Mouse (Mus musculus): ENCODE results near the gene Plod1. TPM values are rescaled to one million over a fixed set of nuclear protein-coding genes. Genes with fewer than 3 reads are reported as not detected.

Gene Plod1
- 5.6 and 10.2 TPM in 2 replicates for polyA plus RNA-seq (2011; ENCODE audit: insufficient read depth, insufficient read length, low replicate concordance, missing spikeins)

DNA sequence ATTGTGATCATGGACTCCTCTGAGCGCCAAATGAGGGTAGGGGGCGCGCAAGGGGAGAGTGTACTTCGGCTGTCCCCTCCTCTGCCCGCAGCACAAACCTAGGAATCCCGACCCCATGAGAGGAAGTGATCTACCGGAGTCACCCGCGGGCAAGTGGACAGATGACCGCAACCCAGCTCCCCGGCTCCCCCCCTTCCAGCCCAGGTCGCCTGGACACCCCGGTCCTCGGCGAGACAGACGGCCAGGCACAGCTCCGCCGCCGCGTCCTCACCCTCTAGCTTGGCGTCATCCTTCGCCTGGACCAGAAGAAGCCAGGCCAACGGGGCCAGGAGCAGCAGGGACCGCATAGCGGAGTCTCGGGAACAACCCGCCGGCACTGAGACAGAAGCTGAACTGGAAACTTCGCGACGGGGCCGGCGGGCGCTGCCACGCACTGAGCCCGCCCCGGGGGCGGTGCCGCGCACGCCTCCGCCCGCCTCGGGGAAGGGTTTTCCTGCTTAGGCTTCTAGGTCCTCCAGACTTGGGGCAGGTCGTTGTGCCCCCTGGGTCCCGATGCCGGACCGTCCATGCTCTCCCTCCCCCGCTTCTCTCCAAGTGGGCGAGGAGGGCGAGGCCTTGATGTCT is at the start of gene Plod1:
TSS of gene Plod1 (minus strand) at position 437 of the 624 bp plus-strand sequence.
- Histone ChIP-seq H3K4me3 (replicated peaks; ENCODE audit: control insufficient read depth, low read depth, low read length) (peak within 1 kb of the TSS; percentile 86), H3K4me1 (ENCODE audit: control insufficient read depth, insufficient read depth, low read length) (no peaks in the 10 kb centered on the region; the same call in 1 of the 2 replicates), H3K27ac (ENCODE audit: control insufficient read depth, insufficient read depth, low read depth, low read length, poor library complexity) (peak within 1 kb of the TSS; percentile 69)
- under 1% methylated on average over 51 of the region's 51 CpGs for whole genome bisulfite sequencing
- TF ChIP-seq CTCF (IDR thresholded peaks at IDR 0.05; ENCODE audit: control insufficient read depth, insufficient read depth, low read length) (no peak), POLR2A (IDR thresholded peaks at IDR 0.05; ENCODE audit: borderline replicate concordance, control insufficient read depth, low read depth, low read length) (peak; percentile 67; the same call in 1 of the 2 replicates)

DNA sequence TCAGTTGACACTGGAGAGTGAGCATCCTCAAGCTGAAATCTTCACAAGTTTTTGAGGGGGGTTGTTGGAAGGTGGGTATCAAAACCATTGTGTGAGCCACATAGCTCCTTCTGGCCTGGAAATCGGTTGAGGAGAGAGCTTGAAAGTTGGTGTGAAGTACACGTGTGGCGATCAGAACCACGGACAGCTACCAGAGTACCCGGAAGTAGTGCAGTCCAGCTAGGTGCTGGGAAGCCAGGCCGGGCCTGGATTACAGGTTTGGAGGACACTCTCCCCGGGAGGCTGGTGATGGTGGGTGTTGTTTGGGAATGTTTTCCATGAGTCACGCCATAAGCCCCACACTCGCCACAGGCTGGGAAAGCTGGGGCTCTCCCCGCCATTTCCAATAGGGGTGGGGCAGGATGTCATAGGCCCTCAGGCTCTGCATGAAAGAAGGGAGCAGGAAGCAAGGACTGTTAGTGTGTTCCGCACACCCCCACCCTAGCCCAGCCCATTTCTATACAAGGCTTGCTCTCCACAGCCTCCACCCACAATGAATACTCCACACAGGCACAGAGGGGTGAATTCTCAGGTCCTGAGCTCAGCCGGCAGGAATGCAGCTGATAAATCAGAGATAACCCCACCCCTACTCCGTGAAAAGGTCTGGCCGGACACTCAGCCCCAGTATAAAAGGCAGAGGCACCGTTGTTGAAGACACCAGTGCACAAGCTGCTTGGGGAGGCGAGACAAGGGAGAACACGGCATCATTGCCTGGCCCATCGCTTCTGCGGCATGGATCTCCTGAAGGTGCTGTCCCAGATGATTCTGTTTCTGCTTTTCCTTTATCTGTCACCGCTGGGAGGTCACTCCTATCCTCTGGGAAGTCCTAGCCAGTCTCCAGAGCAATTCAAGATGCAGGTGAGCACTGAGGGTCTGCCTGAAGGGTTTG is 48.9 kb upstream of the Plod1 start, which contains the start of gene Nppb:
TSS of gene Nppb (plus strand) at position 584 of the 928 bp plus-strand sequence.
- Histone ChIP-seq H3K4me3 (replicated peaks; ENCODE audit: control insufficient read depth, low read depth, low read length) (no peak within 1 kb of the TSS), H3K27ac (ENCODE audit: control insufficient read depth, insufficient read depth, low read depth, low read length, poor library complexity) (no peak within 1 kb of the TSS), H3K4me1 (ENCODE audit: control insufficient read depth, insufficient read depth, low read length) (no peaks in the 10 kb centered on the region)
- 29% methylated on average over 20 of the region's 20 CpGs for WGBS
- TF ChIP-seq POLR2A (IDR thresholded peaks at IDR 0.05; ENCODE audit: borderline replicate concordance, control insufficient read depth, low read depth, low read length) (no peak), CTCF (IDR thresholded peaks at IDR 0.05; ENCODE audit: control insufficient read depth, insufficient read depth, low read length) (no peak)

DNA sequence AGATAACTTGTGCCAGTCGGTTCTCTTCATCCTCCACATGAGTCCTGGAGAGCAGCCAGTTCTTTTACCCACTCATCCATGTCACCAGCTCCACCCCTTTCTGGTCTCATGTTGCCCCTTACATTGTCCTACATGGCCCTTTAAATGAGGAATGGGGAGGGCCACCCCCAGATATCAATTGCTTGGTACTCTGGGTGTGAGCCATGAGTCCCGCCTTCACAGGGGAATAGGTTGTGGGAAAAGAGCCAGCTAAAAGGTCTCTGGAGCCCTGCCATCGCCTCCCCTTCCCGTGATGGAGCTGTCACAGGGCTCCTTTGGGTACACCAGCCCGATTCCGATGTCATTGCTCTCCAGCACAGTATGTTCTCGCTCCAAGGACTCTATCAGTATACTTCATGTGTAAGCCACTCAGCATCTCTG is 42.9 kb upstream of the Plod1 start:
- WGBS: 71% methylated on average over 7 of the region's 7 CpGs
- Histone ChIP-seq H3K27ac (ENCODE audit: control insufficient read depth, insufficient read depth, low read depth, low read length, poor library complexity) (no peak overlapping the region), H3K4me3 (replicated peaks; ENCODE audit: control insufficient read depth, low read depth, low read length) (no peak overlapping the region), H3K4me1 (ENCODE audit: control insufficient read depth, insufficient read depth, low read length) (no peaks in the 10 kb centered on the region)
- no peak for TF ChIP-seq CTCF (IDR thresholded peaks at IDR 0.05; ENCODE audit: control insufficient read depth, insufficient read depth, low read length)
- no peak for TF ChIP-seq POLR2A (IDR thresholded peaks at IDR 0.05; ENCODE audit: borderline replicate concordance, control insufficient read depth, low read depth, low read length)

DNA sequence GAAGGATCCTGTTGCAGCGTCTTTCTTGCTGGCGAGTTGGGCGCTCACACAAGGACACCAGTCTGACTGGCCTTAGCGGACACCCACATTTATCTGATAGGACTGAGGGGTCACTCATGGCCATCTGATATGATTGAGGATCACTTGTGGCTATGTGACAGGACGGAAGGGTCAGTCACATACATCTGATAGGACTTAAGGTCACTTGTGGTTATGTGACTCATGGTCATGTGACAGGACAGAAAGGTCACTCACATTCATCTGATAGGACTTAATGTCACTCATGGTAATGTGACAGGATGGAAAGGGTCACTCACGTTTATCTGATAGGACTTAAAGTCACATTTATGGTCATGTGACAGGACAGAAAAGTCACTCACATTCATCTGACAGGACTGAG is 41.8 kb upstream of the Plod1 start:
- Histone ChIP-seq H3K27ac (ENCODE audit: control insufficient read depth, insufficient read depth, low read depth, low read length, poor library complexity) (no peak overlapping the region), H3K4me1 (ENCODE audit: control insufficient read depth, insufficient read depth, low read length) (no peaks in the 10 kb centered on the region), H3K4me3 (replicated peaks; ENCODE audit: control insufficient read depth, low read depth, low read length) (no peak overlapping the region)
- no peak for TF ChIP-seq POLR2A (IDR thresholded peaks at IDR 0.05; ENCODE audit: borderline replicate concordance, control insufficient read depth, low read depth, low read length)
- no peak for TF ChIP-seq CTCF (IDR thresholded peaks at IDR 0.05; ENCODE audit: control insufficient read depth, insufficient read depth, low read length)
- 85% methylated on average over 6 of the region's 6 CpGs for WGBS

DNA sequence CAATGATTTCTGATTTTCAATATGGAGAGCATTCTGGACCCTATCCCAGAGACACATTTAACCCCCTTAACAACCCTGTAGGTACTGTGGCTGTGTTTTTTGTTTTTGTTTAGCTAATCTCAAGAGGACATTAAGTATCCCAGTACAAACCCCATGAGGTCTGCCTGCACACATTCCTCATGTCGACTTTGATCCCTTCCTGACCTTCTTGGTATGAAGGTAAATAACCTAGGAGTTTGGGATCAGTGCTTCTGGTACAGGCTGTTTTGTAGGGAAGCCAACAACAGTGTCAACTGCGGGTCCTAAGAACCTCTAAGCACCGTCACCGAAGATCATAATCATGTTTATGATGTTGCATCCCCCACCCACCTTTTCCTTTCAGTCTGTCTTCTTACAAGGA is 41.2 kb upstream of the Plod1 start:
- H3K4me1 ChIP-seq (ENCODE audit: control insufficient read depth, insufficient read depth, low read length): no peaks in the 10 kb centered on the region
- no peak overlapping the region for H3K4me3 ChIP-seq (replicated peaks; ENCODE audit: control insufficient read depth, low read depth, low read length)
- TF ChIP-seq POLR2A (IDR thresholded peaks at IDR 0.05; ENCODE audit: borderline replicate concordance, control insufficient read depth, low read depth, low read length) (no peak), CTCF (IDR thresholded peaks at IDR 0.05; ENCODE audit: control insufficient read depth, insufficient read depth, low read length) (no peak)
- 68% methylated on average over 4 of the region's 4 CpGs for WGBS
- H3K27ac ChIP-seq (ENCODE audit: control insufficient read depth, insufficient read depth, low read depth, low read length, poor library complexity): no peak overlapping the region

DNA sequence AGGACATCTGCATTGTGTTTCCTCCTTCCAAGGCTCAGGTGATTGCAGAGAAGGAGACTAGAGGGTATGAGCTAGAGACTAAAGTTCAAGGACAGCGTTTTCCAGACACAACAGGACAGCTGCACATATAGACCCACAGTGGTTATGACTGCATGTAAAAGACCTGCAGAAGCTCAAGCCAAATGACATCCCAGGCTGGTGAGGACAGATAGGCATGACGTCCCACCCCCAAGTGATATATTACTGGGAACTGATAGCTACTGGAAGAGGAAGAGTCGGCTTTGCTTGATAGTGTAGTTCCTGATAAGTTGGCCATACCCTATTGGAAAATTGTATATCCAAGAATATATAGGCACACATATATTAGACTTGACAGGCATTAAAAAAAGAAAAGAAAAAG is 39.7 kb upstream of the Plod1 start:
- WGBS: 63% methylated on average over 3 of the region's 3 CpGs
- no peak overlapping the region for H3K27ac ChIP-seq (ENCODE audit: control insufficient read depth, insufficient read depth, low read depth, low read length, poor library complexity)
- no peaks in the 10 kb centered on the region for H3K4me1 ChIP-seq (ENCODE audit: control insufficient read depth, insufficient read depth, low read length)

DNA sequence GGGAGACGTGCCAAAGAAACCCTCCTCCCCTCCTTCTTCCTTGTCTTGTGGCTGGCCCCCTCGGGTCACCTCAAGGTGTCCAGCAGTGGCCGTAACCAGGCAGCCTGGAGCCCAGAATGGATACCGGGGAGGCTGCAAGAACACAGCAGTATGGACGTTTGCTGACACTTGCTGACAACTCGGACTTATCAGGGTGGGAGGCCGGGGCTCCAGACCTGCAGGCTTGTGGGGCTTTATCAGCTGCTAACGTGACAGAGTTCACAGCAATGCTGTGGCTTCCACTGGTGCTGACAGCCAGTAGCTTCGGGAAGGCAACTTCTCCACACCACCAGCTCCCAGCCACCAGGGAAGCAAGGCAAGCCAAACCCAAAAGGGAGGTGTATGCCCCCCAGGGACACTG is 32.8 kb upstream of the Plod1 start:
- no peak overlapping the region for H3K4me3 ChIP-seq (replicated peaks; ENCODE audit: control insufficient read depth, low read depth, low read length)
- no peak overlapping the region; the same call in 1 of the 2 replicates for H3K27ac ChIP-seq (ENCODE audit: control insufficient read depth, insufficient read depth, low read depth, low read length, poor library complexity)
- WGBS: 45% methylated on average over 9 of the region's 9 CpGs
- no peaks in the 10 kb centered on the region for H3K4me1 ChIP-seq (ENCODE audit: control insufficient read depth, insufficient read depth, low read length)
- TF ChIP-seq POLR2A (IDR thresholded peaks at IDR 0.05; ENCODE audit: borderline replicate concordance, control insufficient read depth, low read depth, low read length) (no peak), CTCF (IDR thresholded peaks at IDR 0.05; ENCODE audit: control insufficient read depth, insufficient read depth, low read length) (no peak)

More for the DNA sequence above, 39.7 kb upstream of the Plod1 start:
- H3K4me3 ChIP-seq (replicated peaks; ENCODE audit: control insufficient read depth, low read depth, low read length): no peak overlapping the region
- TF ChIP-seq CTCF (IDR thresholded peaks at IDR 0.05; ENCODE audit: control insufficient read depth, insufficient read depth, low read length) (no peak), POLR2A (IDR thresholded peaks at IDR 0.05; ENCODE audit: borderline replicate concordance, control insufficient read depth, low read depth, low read length) (no peak)

DNA sequence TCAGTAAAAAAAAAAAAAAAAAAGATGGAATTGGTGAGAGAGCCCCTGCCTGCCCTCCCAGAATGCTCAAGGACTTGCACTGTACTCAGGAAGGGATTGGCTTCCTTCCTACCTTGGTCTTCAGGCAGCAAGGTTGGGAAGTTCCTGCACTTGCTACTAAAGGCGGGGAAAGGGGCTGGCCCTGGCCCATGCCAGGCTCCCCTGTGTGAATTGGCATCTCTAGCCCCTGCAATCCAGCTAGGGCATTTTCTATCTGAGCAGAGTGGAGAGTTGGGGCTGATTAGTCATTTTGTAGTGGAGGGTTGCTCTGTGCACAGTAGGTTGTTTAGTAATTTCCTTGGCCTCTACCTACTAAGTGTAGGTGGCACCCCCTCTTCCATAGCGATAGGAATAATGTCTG is 32.2 kb upstream of the Plod1 start:
- WGBS: 67% methylated on average over 2 of the region's 2 CpGs
- TF ChIP-seq CTCF (IDR thresholded peaks at IDR 0.05; ENCODE audit: control insufficient read depth, insufficient read depth, low read length) (no peak), POLR2A (IDR thresholded peaks at IDR 0.05; ENCODE audit: borderline replicate concordance, control insufficient read depth, low read depth, low read length) (no peak)

More for the DNA sequence above, 32.2 kb upstream of the Plod1 start:
- Histone ChIP-seq H3K4me1 (ENCODE audit: control insufficient read depth, insufficient read depth, low read length) (no peaks in the 10 kb centered on the region), H3K27ac (ENCODE audit: control insufficient read depth, insufficient read depth, low read depth, low read length, poor library complexity) (no peak overlapping the region), H3K4me3 (replicated peaks; ENCODE audit: control insufficient read depth, low read depth, low read length) (no peak overlapping the region)

Data from bone marrow, adult 2 months (tissue).